Mouse (Mus musculus): ENCODE results near the gene Map3k3. TPM values are rescaled to one million over a fixed set of nuclear protein-coding genes. Genes with fewer than 3 reads are reported as not detected.

Map3k3 gene
- total RNA-seq, 4 experiments from 2014 or later, result 30.2 to 37.4 (median 35.1) TPM

DNA sequence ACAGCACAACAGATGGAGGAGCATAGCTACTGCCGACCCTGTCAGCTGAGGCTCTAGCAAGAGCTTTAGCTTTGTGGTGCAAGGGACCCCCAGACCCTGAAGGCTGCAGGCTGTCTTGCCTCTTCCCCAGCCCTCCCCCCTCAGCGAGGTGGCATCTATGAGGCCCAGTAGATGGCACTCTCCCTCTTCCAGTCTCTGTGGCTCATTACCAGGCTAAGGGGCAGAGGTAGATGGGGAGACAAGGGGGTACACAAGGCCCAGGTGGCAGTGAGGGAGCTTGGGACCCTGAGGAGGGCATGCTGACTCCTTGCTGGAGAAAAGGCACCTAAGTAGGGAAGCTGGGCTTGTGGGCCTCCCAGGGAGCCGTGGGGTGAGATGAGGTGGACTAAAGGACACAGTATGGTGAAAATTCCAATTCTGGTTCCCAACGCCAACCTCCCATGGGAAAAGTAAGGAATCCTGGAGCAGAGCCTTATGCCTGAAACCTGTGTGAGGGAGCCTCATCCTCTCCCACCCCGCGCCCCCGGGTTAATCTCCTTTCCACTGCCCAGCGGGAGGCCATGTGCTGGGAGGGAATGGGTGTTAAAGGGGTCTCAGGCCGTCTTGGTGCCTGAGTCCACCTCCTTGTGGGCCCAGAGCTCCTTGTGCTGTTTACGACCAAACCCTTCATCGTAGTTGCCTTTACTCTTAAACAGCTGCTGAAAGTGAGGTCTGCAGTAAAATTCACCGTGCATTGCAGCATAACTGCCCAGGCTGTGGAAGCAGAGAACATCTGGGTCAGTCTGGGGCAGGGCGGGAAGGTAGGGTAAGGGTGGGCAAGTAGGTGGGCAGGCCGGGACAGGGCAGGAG, 73.9 kb downstream of the Map3k3 start:
- no peak for DNase-seq (ENCODE audit: low spot score in 2 of 2)

DNA sequence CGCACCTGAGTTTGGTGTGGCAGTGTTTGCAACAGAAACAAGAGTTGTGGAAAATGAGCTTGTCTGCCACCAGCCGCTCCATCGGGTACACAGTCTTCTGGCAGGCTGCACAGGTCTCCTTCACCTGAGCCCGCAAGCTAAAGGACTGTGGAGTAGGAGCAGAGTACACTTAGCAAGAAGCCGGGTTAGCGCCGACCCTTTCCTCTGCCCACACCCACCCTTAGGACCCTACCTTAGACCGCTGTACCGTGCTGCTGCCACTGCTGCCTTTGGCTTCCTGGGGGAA, 74.5 kb downstream of the Map3k3 start:
- DNase-seq (ENCODE audit: low spot score in 2 of 2), result no peak

DNA sequence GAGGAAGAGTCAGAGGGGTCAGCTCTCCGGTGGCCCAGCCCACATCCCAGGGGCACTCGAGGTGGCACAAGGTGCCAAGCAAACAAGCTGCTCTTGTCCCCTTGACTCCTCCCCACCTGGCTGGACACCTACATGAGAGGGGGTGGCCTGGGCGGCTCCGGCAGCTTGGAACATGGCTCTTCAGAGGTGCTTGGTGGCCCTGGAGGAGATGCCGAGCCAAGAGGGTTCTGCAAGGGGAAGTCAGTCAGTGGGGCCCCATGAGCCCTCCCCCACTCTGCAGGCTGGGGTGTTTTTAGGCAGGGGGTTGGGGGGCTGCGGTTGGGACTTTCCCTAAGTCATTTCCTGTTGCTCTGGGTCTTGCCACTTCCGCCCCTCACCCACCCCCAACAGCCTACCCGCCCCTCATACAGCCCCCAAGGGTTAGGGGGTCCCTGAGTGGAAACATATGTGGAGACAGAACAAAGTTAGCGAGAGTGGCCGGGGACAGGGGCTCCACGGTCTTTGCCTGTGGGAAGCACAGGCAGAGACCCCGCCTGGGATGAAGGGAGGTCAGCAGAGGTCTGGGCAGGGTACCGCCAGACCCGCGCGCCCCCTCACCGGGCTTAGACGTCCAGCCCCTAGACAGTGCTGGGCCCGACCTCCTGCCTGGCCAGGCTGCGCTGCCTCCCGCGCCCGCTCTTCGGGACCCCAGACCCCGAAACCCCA, 75.0 kb downstream of the Map3k3 start:
- no peak for DNase-seq (ENCODE audit: low spot score in 2 of 2)

DNA sequence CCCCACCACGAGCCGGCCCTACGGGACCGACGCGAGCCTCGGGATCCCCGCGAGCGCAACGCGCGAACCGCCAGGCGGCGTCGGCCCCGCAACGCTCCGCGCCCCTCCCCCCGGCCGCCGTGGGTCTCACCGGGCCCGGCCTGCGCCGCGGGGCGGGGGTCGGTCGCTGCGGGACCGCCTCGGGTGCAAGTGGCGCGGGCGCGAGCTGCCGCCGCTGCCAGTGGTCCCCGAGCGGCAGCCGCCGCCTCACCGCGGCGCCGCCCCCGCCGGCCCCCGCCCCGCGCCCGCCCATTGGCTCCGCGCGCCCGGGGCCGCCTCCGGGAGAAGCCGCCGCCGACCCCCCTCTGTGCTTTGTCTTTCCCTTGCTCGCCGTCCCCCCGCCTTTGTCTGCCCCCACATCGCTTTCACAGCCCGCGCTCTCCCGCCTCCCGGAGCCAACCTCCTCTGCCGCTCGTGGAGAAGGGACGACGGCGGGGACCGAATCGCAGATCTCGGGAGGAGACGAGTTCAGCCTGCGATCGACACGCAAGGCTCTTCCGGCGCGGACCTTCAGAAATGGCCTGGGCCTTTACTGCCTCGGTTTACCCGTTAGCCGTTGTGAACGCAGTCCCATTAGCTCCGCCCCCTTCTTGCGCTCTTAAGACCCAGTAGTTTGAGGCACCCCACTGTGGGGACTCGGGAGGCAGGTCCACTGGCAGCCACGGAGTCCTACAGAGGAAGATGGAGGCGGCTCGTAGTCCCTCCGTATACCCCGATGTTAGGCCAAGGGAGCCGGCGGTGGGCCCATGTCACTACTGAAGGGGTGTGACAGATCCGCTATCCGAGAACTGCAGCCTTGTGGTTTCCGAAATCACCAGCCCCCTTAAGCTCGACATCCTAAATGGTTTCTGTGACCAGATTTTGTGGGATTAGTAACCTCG, 75.8 kb downstream of the Map3k3 start:
- DNase-seq (ENCODE audit: low spot score in 2 of 2), result peak; percentile 77

DNA sequence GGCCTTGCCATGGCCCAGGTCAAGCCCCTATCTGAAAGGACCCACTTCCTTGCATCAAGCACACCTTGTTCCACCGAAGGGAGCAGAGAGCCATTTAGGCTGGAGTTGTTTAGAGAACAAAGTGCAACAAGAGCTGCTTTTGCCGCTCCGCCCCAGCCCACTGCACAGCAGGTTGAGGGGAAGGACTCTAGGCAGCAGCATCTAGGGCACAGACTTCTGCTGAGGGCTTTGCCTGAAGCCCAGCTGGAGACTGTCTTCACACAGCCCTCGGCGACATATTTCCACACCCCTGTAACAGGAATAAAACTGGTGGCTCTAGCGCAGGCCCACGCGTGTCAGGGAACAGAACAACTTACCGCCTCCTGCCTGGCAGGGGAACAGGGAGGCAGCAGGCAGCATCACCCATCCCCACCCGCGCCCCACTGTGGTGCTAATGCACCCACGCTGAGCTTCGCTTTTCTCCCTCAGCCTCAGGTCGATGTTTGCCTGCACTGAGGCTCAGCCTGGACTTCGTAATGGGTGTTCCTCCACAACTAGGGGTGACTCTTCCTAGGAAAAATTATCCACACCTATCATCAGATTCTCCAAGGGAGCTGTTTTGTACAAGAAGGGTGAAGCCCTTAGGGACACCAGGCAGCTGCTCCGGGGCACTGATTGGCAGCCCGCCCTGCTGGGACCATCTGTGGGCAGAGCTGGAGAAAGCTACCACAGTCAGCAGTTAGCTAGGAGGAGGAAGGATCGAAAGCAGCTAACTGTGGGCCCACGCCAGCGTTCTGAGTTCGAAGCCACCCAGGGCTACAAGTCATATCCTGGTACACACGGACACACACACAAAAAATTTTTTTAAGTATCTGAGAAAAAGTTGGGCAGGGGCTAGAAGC, 76.7 kb downstream of the Map3k3 start, which contains the start of the genes Gm10840 and Limd2:
Gm10840 (plus strand) TSS at position 10 of the 881 bp plus-strand sequence.
Limd2 (minus strand) TSS at position 20 of the 881 bp plus-strand sequence.
- DNase-seq (ENCODE audit: low spot score in 2 of 2), result peak; percentile 89 to 90

DNA sequence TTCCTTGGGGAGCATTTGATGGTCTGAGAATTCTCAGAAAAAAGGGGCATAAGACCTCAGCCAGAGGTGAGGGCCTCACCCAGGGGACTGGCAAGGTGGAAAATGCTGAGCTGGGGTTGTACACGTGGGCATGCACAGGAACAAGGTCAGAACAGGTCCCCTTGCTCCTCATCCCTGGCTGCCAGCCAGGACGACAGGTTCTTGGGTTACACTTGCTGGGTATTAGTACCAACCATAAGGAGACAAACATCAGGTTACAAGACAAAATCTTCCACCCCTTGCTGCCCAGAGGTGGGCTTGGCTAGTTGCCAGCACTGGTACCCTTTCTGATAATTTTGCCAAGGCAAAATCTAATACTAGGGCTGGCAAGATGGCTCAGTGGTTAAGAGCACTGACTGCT, 77.8 kb downstream of the Map3k3 start:
- no peak for DNase-seq (ENCODE audit: low spot score in 2 of 2)

DNA sequence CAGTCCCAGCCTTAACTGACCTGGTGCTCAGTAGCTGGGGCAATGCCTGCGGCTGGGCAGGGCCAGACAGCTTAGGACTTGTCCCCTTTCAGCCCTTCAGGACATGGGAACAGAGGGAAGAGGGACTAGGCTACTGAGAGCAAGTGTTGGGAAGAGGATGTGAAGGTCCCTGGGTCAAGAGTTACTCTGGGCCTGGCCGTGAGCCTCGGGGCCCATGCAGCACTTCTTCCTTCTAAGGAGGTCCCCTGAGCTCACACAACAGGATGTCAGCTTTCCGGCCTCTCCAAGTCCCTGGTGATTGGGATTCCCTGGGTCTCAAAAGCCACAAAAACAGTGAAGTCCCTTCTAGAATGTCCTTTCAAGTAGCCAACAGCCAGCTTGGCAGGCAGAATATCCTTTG, 79.1 kb downstream of the Map3k3 start:
- no peak for DNase-seq (ENCODE audit: low spot score in 2 of 2)

DNA sequence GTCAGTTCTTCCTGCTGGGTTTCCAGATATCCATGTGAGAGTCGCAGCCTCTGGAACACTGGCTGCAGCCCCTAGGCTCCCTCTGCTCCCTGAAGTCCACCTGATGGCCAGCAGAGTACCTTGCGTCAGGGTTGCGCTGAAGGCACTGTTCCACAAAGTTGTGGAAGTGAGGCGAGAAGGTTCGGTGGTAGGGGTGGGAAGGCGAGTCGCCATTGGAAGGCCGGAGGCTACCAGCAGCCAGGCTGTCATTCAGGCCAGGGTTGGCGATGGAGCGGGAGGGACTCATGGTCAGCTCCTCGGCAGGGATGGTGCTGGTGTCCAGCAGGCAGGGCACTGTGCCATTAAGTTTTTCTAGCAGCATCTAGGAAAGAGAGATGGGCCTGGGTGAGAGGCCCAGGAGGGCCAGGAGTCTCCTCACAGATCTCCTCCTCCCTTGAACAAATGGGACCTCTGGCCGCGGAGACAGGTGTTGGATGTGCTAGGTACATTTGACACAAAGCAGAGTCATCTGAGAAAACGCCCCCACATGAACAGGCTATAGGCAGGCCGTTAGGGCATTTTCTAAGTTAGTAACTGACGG, 80.3 kb downstream of the Map3k3 start:
- DNase-seq (ENCODE audit: low spot score in 2 of 2), result no peak

DNA sequence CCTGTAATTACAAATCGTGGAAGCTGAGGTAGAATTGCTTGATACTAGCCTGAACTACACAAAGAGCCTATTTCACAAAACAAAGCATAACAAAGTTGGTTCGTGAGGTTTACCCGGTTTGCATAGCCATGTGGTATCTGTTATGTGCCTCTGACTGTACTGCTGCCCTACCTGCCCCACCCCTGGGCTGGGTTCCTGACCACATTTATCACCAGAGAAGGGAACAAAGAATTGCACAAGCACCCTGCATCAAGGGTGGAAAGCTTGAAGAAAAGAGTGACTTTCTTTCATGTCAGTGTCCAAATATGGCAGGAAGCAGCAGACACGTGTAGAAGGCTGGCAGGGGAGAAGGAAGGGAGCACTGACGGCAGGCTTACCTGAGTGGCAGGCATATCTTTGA, 83.0 kb downstream of the Map3k3 start:
- DNase-seq (ENCODE audit: low spot score in 2 of 2), result no peak

DNA sequence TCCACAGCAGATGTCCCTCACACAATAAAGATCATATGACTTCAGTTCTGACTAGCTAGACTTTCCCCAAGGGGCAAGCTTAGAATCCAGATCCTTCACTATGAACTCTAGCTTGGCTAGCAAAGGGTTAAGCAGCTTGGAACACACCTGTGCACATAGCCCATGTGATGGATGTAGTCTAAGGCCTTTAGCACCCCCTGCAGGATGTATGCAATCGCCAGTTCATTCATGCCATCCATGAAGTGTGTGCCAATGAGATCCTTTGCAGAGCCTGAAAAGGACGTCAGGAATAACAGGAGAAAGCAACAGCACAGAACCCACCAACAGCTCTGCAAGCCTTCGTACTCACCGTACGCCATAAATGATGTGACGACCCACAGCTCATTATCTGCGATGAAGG, 86.4 kb downstream of the Map3k3 start:
- no peak for DNase-seq (ENCODE audit: low spot score in 2 of 2)

DNA sequence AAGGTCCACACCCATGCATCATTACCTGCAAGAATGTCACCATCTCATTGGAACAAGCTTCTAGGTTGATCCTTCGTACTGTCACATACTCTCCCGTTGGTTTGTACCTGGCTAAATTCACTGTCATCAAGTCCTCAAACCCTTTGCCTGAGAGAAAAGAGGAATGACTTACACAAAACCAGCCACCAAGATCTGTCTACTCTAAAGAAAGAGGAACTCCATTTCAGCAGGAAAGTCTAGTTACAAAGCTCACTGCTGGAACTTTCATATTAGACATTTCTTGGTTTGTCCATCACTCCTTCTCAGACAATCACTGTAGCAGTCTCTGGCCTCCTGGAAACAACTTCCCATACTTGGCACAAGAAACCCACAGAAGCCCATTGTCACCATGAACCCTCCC, 88.8 kb downstream of the Map3k3 start:
- DNase-seq (ENCODE audit: low spot score in 2 of 2), result no peak

DNA sequence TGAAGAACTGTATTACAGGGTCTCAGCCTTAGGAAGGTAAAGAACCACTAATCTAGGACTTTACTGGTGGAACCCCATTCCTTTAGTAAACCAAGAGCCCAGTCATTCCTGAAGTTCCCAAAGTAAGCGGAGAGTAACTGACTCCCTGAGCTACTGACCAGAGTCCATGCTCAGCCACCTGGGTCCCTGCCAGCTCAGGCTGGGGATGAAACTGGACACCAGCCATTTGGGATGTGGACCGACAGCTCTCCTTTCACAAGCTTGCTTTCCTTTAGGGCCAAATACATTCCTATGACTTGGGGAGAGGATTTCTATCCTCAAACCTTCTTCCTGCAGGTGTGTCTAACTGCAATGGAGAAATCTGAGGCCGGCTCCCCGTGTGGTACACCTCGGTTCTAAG, 90.0 kb downstream of the Map3k3 start:
- no peak for DNase-seq (ENCODE audit: low spot score in 2 of 2)

DNA sequence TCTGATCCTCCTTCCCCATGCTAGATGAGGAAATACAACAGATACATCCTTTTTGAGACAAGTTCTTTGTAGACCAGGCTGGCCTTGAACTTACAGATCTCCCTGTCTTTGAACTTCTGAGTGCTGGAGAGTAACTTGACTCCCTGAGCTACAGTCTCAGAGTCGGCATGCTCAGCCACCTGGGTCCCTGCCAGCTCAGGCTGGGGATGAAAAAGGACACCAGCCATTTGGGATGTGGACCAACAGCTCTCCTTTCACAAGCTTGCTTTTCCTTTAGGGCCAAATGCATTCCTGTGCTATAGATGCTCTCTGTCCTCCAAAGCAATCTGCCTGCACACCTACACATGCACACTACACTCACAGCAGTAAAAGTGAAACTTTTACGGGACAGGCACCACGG, 90.7 kb downstream of the Map3k3 start:
- no peak for DNase-seq (ENCODE audit: low spot score in 2 of 2)

DNA sequence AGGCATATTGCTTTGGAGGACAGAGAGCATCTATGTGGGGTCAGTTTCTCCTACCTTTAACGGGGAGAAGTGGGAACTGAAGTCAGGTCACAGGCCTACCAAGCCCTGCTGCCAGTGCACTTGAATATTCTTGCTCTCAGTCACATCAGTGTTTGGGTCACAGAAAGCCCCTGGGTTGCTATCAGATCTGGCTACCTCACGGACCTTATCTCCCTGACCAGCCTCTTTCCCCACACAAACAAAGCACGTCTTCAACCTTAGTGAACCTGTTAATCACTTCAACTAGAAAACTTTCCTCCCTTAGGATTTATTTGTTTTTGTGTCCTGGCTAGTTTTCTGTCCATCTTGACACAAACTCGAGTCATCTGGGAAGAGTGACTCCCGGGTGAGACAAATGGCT, 92.0 kb downstream of the Map3k3 start:
- no peak for DNase-seq (ENCODE audit: low spot score in 2 of 2)

DNA sequence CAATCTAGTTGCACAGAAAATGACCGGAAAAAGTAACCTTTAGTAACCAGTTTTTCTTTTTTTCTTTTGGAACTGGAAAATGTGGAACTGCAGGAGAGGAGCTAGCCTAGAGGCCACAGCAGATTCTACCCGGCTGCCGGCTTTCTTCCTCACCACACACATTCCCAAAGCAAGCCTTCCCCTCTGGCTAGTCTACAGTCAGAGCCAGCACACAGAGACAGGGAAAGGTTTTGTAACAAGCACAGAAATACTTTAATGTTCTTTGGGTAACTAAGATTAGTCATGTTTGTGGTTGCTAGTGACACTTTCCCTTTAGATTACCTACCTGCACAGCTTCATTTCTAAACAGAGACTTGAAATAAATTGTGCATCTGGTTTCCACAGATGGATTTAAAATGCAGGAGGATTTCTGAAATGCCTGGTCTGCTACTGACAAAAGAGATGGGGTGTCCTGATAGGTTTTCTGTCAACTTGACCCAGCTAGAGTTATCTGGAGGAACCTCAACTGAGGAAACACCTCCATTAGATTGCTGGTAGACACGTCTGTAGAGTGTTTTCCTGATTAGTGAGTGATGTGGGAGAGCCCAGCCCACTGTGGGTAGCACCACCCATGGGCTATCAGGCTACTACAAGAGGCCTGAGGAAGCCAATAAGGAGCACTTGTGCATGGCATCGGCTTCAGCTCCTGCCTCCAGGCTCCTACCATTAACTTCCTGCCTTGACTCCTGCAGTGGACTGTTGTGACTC, 93.8 kb downstream of the Map3k3 start:
- DNase-seq (ENCODE audit: low spot score in 2 of 2), result no peak

DNA sequence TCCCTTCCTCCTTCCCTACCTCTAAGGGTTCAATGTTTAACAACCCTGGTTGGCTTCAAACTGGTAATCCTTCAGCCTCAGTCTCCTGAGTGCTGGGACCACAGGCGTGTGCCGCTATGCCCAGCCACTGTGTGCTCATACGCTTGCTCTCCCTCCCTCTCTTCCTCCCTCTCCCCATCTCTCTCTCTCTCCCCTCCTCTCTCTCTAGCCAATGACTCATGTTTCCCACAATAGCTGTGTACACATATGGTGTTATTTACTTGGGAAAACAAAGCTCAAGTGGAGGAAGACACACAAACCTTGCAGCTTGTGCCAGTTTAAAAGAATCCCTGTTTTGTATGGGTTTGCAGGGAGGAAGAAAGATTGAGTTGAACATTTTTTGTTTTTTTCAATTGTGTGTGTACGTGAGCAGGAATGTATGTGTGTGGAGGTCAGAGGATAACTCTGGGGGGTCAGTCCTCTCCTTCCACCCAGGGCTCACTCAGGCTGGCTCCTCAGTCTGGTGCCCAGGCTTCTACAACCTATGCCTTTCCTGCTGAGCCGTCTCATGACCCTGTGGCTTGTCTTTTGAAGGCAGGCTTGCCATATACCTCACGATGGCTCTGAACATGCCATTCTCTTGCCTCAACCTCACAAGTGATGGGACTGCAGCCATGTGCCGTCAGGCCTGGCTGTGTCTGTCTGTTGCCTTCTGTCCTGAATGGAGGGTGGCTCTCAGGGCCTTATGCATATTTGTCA, 95.5 kb downstream of the Map3k3 start:
- peak in 1 of 2 experiments; percentile 64 for DNase-seq (ENCODE audit: low spot score in 2 of 2)

DNA sequence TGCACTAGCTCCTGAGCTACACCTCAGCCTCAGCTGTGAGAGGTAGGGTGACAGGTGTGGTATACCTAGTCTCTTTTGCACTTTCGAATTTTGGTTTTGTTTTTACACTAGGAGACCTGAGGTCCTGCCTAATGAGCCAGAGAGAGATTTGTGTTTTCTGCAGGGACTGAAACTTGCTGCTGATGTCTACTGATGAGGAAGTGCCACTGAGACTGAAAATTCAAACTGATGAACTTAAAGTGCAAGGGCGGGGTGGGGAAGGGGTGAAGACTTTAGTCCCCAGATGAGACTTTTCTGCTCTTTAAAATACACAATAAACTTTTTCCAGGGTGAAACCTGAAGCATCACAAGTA, 96.0 kb downstream of the Map3k3 start:
- DNase-seq (ENCODE audit: low spot score in 2 of 2), result no peak

DNA sequence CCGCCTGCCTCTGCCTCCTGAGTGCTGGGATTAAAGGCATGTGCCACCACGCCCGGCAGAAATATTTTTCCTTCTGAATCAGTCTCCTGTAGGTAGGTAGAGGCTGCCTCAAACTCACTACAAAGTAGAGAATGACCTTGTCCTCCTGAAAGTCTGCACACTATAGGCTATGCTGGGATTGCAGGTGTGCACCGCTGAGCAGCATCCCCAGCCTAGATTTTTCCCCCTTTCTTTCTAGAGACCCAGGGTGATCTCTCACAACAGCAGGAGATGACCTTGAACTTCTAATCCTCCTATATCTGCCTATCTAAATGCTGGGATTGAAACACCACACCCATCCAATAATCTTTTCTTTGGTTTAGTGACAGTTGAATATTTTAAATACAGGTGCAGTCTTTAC, 102.9 kb downstream of the Map3k3 start:
- DNase-seq (ENCODE audit: low spot score in 2 of 2), result no peak

DNA sequence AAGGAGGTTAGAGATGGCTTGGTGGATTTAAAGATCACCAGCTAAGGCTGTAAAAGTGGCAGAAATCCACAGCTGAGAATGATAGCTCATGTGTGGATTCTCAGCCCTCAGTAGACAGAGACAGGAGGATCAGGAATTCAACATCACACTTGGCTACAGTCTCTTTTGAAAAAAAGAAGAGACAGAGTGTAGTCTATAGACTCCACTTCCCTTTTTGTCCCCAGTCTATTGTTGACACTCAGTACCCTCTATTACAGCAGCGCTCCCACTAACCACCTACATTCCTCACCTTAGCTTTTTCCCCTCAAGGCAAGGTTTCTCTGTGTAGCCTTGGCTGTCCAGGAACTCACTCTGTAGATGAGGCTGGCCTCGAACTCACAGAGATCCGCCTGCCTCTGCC, 107.3 kb downstream of the Map3k3 start:
- no peak for DNase-seq (ENCODE audit: low spot score in 2 of 2)

All from layer of hippocampus, adult 8-10 months (tissue).